Mouse (Mus musculus) heart, postnatal 0 days (tissue): Measurements from ENCODE around the gene Efna5.

ENCODE experiments used
- CTCF ChIP-seq: IDR thresholded peaks from 2 replicates; pipeline ENCODE4 v1.5.1; 2016; ENCODE audit warnings: antibody characterized with exemption, control low read depth, low read depth
- EP300 ChIP-seq: IDR thresholded peaks from 2 replicates; pipeline ENCODE4 v1.6.1; 2016; ENCODE audit warnings: antibody characterized with exemption, low read depth

GRCm38 (mm10) chr17:62816879-62817278 lies 64.2 kb downstream of the Efna5 start:
- TF ChIP-seq CTCF (no peak), EP300 (no peak)
